Mouse (Mus musculus) heart, adult 2 months (tissue): Measurements from ENCODE around the gene Acvrl1.

Source experiments
- EP300 ChIP-seq: fragments of 200-500 bp; IDR thresholded peaks from 2 replicates; pipeline ENCODE4 v1.6.1; 2011; ENCODE audit warnings: low read depth, low read length, control low read depth; ENCODE audit not compliant: insufficient read depth
- POLR2A ChIP-seq: fragments of 200-500 bp; IDR thresholded peaks from 2 replicates; pipeline ENCODE4 v1.6.1; 2011; ENCODE audit warnings: mild to moderate bottlenecking, low read depth, low read length, control low read depth; ENCODE audit not compliant: insufficient read depth

GRCm38 (mm10) chr15:101135405-101135804 lies 7.1 kb downstream of the Acvrl1 start:
- no peak for TF ChIP-seq EP300
- no peak for TF ChIP-seq POLR2A
